Mouse (Mus musculus) cortical plate, adult 2 months (tissue): ENCODE measurements at regions not wholly inside any gene's neighbourhood (a gene's known extent, or its start where the extent isn't known, plus 50 kb on each side); places are given as distances from the start of the nearest gene placed in this dataset.

ENCODE experiments used
- CTCF ChIP-seq: fragments of 200-500 bp; IDR thresholded peaks from 2 replicates; pipeline ENCODE4 v1.5.1; 2011; ENCODE audit warnings: mild to moderate bottlenecking, control low read depth, low read length; ENCODE audit not compliant: insufficient read depth; ENCODE audit errors: extremely low read depth
- POLR2A ChIP-seq: fragments of 200-500 bp; IDR thresholded peaks from 2 replicates; pipeline ENCODE4 v1.6.1; 2011; ENCODE audit warnings: mild to moderate bottlenecking, low read length, control low read depth; ENCODE audit not compliant: insufficient read depth; ENCODE audit errors: extremely low read depth

DNA sequence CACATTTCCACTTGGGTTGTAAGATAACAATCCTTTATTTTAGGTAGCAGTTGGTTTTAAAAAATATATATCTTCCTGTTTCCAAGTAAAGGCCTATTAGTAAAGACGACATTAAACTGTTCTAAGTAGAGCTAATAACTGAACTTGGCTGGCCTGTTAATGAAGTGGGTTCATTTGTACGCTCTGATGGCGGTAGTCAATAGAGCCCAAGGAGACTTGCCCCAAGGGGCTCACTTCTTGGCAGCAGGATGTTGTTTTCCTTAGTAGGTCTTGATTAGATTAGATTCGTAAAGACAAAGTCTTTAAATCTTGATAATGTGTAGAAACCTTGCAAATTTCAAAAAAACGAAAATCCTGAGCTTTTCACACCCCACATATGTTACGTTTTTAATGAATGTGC lies 135.4 kb upstream of the Rapgef5 start:
- TF ChIP-seq POLR2A (no peak), CTCF (no peak)
